Mouse (Mus musculus) embryo, embryonic 10 days (tissue): ENCODE measurements at regions not wholly inside any gene's neighbourhood (a gene's known extent, or its start where the extent isn't known, plus 50 kb on each side); places are given as distances from the start of the nearest gene placed in this dataset.

Source experiments
- DNase-seq: peaks from one replicate; pipeline ENCODE4 v3.0.0-alpha.2; 2015; ENCODE audit warnings: low spot score

DNA sequence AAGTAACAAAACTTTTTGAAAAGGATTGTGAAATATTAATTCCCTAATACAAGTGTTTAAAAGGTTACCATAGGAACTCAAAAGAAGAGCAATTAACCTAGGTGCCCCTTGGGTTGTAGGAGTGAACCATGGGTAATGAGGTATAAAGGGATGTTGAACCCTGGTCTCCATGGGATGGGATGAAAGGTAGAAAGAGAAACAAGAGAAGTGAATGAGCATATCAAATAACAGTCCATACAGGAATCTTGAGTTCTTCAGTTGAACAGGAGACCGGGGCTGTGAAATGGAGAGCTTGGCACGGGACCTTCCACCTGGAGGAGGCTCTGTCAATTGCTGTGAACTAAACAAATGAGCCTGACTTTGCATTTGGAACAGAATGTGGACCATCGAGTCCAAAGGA lies 449.6 kb upstream of the Meis1 start:
- DNase-seq: no peak

DNA sequence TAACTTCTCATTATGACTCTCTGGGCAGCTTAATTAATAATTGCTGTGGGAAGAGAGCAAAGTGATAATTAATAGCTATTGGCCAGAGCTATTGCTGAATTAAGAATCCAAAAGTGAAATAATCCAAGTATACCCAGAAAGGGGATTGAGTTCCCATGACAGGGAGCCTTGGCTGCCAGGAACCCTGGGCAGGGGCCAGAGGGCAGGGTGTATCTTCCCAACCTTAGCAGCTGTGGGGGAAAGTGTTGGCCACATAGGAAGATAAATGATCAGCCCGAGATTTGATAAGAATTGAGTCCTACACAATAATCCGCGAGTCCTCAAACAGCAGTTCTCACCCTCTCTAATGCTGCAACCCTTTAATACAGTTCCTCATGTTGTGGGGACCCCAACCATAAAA lies 450.0 kb upstream of the Meis1 start:
- no peak for DNase-seq

DNA sequence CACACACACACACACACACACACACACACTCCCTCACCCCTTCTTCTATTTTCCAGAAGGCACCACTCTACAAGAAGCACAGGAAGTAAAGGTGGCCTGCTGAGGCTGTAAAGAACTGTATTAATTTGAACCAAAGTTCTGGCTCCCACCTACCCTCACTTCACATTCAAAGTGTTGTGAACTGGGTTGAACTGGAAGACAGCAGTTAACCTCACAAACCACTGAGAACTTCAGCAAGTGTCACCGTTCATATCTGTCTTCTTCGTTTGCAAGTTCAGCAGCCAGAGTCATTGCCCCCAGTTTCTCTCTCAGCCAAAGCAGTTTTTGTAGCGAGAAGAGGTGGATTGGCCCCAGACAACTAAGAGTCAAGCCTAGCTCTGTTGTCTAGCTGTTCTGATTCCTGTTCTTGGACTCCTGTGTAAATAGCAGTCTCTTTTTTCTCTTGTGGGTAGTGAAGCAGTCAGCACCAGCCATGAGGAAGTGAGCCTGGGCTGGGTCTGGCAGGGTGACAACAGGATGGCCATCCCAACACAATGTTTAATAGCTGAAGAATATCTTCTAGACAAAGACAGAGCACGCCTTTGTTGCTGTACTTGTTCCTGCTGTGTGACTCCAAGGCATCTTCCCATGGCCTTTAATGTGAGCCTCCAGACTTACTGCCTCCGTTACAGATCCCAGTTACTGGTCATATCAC lies 452.0 kb upstream of the Meis1 start:
- DNase-seq: no peak

DNA sequence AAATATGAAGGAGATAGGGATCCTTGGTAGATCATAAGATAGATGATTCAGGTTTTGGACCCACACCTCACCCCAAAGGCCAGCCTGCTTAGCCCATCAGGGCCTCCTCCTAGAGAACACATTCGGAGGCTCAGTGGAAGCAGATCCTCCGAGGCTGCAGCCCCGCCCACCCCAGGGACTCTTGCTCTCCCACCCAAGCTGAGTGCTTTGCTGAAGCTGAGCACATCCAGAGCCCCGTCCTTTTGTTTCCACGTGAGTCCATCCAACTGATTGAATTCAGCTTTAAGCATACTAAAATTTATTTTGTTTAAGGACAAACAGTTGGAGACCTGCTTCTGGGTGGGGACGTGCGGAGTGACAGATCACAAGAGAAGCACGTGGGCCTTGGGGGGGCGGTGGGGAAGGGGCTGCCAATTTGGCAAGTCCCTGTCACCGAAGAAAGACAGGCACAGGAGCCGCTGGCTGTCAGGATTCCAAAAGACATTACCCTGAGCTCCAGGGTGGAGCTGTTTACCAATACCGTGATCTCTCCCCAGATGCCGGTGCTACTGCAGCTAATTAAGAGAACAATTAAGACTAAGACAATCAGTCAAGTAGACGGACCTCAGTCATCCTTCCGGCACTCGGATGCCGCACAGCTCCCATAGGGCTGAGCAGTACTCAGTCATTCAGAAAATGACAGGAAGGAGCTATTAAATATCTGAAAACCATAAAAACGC lies 448.9 kb upstream of the Spred2 start:
- no peak for DNase-seq

DNA sequence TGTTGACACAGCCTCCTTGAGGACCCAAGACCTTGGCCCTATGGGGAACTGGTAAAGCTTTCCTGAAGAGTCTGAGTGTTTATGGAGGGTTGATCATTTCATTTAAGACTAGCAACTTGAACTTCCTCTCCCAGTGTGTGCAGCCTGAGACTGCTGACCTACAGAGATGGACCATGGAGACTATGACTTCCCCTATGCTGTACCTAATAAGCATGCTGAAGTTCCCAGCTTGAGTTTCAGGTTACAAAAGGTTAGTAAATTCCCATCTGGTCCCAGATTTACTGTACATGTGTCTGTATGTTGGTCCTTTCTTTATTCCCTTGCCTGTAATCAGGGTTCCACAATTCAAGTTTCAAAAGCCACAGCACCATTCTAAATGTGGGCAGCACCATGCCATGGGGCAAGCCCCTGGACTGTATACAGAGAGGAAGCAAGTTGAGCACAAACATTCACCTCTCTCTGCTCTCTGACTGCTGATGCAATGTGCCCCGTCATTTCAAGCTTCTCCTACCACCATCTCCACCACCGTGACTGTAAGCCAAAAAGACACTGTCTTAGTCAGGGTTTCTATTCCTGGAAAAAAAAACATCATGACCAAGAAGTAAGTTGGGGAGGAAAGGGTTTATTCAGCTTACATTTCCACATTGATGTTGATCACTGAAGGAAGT lies 431.0 kb upstream of the Spred2 start:
- DNase-seq: no peak

DNA sequence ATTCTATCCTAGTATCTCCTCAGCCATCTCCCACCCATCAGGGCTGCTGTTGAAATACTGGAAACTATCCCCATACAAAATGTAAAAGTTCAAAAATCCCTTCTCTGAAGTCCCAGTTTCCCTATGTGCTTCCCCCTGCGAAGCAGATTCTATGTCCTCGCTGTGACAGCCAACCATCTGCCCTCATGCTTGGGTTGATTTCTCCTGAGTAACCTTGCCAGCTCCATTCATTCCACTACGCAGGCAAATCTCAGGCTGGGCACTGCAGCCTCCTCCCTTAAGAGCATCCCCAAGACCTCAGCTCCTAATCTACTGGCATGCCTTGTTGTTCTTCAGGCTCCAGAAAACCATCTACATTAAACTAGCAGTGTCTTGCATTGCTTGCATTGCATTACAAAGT lies 402.5 kb upstream of the Spred2 start:
- no peak for DNase-seq

DNA sequence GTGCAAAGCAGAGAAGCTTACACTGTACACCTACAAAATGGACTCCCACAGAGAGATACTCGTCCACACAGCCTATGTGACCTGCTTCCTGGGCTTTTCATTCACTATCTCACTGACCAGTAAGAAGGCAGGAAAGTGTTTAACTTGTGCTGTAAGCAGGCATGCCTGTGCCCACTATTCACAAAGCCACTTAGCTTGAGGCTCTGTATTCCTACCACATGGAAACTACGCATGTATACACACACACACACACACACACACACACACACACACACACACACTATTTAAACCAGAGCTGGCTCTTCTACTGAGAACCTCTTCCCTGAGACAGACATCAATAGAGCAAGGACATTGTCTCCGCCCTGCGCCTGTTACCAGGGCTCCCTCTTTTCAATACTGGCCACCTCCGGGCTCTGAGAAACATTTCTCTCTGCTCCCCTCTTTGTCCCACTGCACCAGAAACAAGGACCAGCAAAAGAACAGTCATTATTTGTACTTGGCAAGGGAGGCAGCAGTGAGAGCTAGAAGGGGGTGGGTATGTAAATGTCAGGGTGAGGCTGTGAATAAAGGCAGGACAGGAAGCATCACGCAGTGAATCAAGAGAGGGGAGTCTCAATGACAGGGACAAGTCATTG lies 400.2 kb upstream of the Spred2 start:
- peak; percentile 51 for DNase-seq

DNA sequence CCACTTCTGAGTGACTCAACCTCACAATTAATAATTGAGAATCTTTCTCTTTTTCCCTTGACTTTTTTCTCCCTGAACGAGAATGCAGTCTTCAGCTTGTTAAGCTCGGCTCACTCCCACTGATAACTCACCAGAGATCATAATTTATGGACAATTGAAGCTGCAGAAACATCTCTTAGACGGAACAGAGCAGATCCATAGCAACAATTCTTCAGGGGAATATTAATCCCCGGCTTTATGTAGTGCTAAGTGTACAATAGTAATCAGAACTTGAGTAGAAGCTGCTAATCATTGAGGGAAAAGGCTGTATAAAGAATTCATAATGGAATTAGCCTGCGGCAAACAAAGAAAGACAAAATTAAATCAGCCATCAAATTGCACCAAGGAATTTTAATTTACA lies 395.0 kb upstream of the Spred2 start:
- no peak for DNase-seq

DNA sequence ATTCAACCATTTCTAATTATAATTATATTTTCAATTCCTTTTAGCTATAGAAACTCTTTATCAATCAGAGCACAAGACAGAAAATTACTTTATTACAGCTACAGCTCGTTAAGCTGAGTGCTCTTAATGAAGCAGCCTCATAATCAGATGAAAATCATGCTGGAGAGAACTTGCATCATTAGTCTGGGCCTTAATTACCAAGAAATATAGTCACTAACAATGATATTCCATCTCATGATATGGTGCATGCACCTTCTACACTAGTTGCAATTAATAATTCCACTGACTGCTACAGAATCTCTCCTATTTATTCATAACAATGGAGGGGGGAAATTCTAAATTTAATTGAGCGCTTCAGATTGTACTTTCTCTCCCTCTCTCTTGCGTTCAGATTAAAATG lies 393.5 kb upstream of the Spred2 start:
- no peak for DNase-seq

DNA sequence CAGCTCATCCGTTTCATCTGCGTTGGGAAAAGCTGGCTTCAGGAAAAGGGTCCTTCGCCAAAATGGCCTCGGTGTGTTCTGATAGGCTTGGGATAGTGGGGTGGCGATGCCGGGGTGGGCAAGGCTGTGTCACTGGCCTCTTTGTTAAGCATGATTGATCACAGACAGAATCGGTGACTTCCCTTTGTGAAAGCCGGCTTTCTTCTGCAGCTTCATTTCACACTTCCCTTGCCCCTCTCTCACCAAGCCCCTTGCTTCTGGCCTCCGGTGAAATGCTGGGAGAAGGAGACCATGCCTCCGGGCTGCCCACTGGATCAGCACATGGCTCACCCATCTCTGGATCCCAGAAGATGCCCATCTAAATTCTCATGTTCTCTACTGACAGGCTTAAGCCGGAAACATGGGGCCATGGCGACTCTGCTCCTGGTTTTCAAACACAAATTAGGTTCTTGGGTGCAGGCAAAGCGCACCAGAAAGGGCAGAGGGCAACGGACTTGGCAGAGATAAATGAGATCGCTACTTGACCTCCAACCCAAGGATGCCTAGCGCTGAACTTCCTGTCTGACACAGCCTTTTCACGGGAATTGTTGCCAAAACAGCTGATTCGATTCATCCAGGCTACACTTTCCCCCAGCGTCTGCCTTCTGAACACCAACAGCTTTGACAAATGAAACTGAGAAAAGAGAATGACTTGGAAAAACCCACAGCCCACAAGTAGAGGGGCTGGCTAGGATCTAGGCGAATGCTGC lies 392.7 kb upstream of the Spred2 start:
- DNase-seq: peak; percentile 95

DNA sequence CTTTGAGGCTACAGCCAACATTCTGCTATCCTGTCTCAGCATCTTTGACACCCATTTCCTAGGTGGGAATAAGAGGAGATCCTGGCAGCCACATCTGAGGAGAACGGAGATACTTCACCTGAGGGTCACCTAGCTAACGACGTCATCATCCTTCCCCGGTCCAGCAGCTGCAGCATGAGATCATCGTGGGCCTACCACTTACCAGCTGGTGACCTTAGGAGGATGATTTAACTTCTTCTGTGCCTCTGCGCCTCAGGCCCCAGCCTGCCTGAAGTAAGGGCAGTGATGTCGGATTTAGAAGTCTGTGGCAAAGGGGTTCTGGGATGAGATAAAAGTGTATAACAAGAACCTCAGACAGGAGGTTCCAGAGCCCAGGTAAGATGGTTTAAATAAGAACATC lies 391.3 kb upstream of the Spred2 start:
- DNase-seq: no peak

DNA sequence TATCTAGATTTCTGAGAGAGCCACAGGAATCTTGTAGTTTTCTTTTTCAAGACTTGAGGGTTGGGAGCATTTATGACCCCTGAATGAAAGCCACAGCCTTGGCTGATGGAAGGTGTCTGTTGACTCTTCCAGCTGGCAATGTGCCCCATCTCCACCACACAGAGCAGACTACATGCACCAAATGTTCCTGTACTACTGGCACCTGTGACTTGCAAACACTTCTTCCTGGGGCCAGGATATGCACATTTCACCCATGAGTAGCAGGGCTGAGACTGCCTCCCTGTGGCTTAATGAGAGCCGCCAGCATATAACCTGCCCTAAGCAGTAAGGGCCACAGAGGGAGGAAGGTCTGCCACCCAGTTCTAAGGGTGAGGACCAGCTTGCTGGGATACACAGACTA lies 390.5 kb upstream of the Spred2 start:
- DNase-seq: peak; percentile 37

DNA sequence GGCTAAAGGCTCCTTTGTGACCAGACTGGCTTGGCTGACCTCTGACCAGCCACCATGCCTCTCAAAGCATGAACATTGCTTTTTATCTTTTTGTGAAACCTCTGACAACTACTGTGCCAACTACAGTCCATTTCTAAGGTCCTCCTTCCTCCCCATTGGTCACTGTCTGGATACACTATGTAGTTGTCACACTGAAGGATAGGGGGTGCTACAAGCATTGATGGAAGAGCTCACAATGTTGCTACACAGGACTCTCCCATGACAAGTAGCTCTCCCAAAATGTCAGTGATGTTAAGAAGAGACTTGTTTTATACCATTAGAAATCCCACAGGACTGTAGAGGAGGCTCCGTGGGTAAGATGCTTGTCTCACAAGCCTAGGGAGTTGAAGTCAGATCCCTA lies 389.0 kb upstream of the Spred2 start:
- peak; percentile 54 for DNase-seq

DNA sequence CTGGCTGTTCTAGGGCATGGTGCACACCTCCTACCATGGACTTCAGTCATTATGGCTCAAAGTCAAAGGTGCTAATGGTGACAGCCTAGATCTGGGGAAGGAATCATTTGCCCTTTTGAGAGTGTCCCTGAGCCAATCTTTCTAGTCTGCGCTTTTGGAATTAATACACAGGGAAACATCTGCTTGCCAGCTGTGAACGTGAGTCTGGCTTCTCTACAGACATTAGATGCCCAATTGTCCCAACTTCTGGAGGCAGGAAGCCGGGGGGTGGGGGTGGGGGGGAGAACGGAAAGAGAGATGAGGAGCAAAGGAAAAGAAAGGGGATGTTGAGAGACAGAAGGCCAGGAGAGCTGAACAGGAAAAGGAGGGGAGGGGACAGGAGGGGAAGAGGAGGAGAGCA lies 377.9 kb upstream of the Spred2 start:
- DNase-seq: peak; percentile 43

DNA sequence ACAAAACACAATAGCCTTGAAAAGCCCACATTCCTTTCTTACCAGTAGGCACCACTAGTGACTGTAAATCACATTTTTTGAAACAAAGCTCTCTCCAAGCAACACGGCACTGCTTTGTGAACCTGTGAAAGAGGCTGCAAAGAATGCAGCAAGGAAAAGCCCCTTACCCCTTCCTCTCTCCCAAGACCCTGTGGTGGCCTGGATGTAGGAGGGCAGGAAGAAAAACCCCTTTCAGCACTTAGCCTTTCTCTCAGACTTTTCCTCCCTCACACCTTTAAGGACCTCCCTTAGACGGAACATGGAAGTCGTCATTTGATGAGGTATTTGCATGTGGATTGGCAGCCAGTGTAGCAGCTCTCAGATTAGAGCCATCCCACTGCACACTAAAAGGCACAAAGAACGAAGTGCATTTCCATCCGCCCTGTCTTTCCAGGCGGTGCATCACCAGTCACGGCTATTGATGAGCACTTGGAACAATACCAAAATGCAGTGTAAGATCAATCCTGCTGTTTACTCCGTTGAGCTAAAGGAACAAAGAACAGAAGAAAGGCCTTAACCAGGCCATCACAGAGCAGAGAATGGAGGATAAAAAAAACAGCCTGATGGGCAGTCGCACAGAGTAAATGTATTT lies 369.7 kb upstream of the Spred2 start:
- DNase-seq: peak; percentile 80

DNA sequence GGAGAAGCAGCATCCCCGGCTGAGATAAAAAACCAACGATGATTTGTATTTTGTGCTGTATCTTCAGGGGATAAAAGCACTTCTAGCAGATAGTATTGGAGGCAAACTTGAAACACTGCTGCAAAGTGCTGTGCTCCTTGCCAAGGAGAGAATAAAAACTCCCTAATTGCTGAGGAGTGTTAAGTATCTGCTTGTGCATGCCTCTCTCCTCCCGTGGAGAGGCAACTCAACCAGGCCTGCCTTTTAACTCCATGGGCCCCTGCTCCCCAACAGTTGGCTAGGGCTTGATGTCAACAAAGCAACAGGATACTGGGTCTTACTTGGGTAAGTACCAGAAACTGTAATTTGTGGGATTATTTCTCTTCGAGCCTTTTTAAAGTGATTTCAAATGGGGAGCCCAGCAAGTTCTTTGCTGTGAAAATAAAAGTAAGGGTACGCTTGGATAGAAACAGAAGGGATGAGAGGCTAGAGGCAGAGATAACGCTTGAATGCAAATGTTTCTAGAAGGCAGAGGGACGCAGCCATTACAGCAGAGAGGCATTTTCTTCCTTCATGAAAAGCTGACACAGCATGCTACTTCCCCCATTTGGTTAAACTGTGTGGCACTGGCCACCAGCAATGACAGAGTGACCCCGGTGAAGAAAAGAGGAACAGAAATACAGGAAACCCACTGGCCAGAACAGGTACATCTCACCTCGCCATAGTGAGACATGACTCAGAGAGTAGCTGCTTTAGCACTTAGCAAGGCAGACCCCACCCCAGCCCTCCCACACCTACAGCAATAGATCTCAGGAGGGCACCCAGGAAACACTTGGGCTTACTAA lies 369.0 kb upstream of the Spred2 start:
- no peak for DNase-seq

DNA sequence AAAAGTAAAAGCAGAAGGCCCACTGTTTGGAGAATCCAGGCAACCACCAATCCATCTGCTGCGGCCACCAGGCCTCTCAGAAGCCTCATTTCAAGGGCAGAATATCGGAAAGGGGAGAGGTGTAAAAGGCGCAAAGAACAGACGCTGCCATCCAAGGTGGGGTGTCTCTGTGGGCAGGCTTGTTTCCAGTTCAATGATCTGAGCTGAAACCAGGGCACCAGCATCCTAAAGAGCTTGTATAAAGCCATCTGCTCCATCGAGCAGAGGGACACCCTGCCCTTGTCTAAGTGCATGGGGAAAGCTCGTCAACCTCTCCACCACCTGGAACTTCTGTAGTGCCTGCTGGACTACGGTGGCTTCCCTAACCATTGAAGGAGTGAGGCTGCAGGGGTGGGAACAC lies 363.7 kb upstream of the Spred2 start:
- DNase-seq: no peak

DNA sequence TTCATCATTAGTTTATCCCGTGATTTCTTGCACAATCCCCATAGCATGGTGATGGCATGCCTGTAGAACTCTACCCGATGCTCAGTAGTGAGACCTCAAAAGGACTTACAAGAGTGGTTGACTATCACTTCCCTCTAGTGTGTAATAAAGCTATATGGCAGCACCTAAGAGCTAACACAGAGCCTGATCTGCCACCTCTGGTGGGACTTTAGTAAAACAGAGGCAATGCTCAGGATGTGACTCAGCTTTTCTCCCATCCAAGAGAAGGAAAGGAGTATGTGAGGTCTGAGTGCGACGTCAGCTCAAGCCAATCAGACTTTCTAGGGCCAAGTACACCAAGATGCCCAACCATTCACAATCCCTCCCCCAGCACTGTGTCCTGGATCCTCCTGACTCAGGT lies 361.5 kb upstream of the Spred2 start:
- no peak for DNase-seq

DNA sequence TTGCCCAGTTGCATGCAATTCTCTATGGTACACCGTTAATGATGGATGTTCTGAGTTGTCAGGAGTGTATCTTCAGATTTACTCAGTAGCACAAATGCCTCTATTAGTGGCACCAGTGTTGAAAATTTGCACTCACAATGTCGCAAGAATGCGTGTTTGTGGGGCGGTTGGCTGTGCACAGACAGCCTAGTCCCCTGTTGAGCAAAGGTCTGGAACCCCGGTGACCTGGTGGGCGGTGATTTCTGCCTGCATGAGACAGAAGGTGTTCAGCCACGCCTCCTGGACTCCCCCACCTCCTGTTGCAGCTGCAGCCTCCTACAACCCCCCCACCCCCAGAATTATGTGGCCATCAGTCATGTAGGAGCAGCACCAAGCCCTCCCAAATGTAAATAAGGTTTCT lies 338.9 kb upstream of the Spred2 start:
- DNase-seq: no peak

DNA sequence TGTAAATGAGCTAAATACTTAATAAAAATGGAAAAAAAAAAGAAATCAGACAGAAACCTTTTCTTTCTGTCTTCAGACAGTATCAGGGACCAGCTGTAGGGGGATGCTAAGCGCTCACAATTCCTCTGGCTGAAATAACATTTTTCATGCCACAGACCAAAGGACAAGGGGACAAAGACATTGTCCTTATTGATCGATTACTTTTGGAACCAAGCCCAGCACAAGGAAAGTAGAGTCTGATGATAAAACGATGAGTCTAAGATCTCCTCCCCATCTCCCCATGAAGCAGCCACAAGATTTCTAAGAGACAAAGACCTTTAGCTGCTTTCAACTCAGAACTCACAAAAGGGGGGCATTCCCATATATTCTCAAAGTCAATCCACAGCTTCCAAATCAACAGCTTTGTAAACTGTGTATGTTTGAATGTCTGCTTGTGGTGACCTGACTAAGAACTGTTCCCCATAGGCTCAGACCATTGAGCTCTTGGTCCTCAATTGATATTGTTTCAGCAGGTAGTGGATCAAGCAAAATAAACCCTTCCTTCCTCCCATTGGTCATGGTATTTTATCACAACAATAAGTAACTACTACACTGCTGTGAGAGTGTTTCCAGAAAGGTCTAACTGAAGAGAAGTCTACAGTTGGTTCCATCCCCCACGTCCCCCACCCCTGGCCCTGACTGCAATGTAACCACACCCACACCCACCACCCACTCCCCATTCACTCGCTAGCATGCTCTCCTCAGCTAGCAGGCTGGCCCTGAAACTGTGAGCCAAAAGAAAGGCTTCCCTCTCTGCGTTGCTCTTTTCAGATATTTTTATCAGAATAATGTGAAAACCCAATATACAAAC lies 331.4 kb upstream of the Spred2 start:
- no peak for DNase-seq
